8 mouse cellular contexts compared by ENCODE assay signal in genomic region chr10:79706406-79707094, GRCm38 (mm10). TPM values are rescaled to one million over a fixed set of nuclear protein-coding genes. Genes with fewer than 3 reads are reported as not detected.
DNase-seq lines count a peak whose midpoint lies in the region; ATAC-seq and TF ChIP-seq lines count a peak whose summit lies in the region.

No protein-coding gene starts in this region.

- no peaks in the 10 kb centered on the region for H3K27me3 ChIP-seq in liver, adult 2 months (ENCODE audit: control insufficient read depth, insufficient read depth, low read length)
- no peaks in the 10 kb centered on the region for H3K27me3 ChIP-seq in embryonic facial prominence, embryonic 12.5 days
- no peaks in the 10 kb centered on the region for H3K27me3 ChIP-seq in hindbrain, embryonic 12.5 days
- H3K27me3 ChIP-seq in midbrain, embryonic 13.5 days = no peaks in the 10 kb centered on the region

- no peak for ATAC-seq in embryonic facial prominence, embryonic 12.5 days (ENCODE audit: insufficient number of reproducible peaks, insufficient read depth, low FRiP score, low TSS enrichment)
- ATAC-seq in hindbrain, embryonic 12.5 days (ENCODE audit: low FRiP score) = no peak
- ATAC-seq in midbrain, embryonic 13.5 days = no peak

- TF ChIP-seq CTCF in liver, adult 2 months (IDR thresholded peaks at IDR 0.05; ENCODE audit: low read depth, low read length) = no peak

- peak overlapping the region; percentile 44 for H3K9ac ChIP-seq in liver, adult 2 months (ENCODE audit: low read depth, low read length)
- H3K9ac ChIP-seq in embryonic facial prominence, embryonic 12.5 days = peak overlapping the region; percentile 93
- peak overlapping the region; percentile 84 for H3K9ac ChIP-seq in hindbrain, embryonic 12.5 days
- peak overlapping the region; percentile 87 for H3K9ac ChIP-seq in midbrain, embryonic 13.5 days (replicated peaks)

- no peak overlapping the region for H3K4me3 ChIP-seq in liver, adult 2 months (ENCODE audit: insufficient read depth, low read depth, low read length)
- H3K4me3 ChIP-seq in embryonic facial prominence, embryonic 12.5 days = 0 out of 2 replicates have a peak overlapping the region, but pooled peaks have one; percentile 81
- H3K4me3 ChIP-seq in hindbrain, embryonic 12.5 days = 0 out of 2 replicates have a peak overlapping the region, but pooled peaks have one; percentile 76
- H3K4me3 ChIP-seq in midbrain, embryonic 13.5 days (replicated peaks) = peak overlapping the region; percentile 72

- peak overlapping the region; percentile 87 for H3K4me2 ChIP-seq in embryonic facial prominence, embryonic 12.5 days (replicated peaks)
- H3K4me2 ChIP-seq in hindbrain, embryonic 12.5 days (replicated peaks) = peak overlapping the region; percentile 93
- peak overlapping the region; percentile 98 for H3K4me2 ChIP-seq in midbrain, embryonic 13.5 days (replicated peaks)

- H3K27ac ChIP-seq in liver, adult 2 months (replicated peaks; ENCODE audit: insufficient read depth, low read depth, low read length) = peak overlapping the region; percentile 56
- no peak overlapping the region for H3K27ac ChIP-seq in embryonic facial prominence, embryonic 12.5 days
- no peak overlapping the region; the same call in 1 of the 2 replicates for H3K27ac ChIP-seq in hindbrain, embryonic 12.5 days
- H3K27ac ChIP-seq in midbrain, embryonic 13.5 days = no peak overlapping the region

- TF ChIP-seq POLR2A in liver, adult 2 months (IDR thresholded peaks at IDR 0.05; ENCODE audit: extremely low read depth, insufficient read depth, low read length) = no peak

- DNase-seq in liver, adult 2 months (ENCODE audit: extremely low read depth, low read depth, low spot score) = peak; percentile 83
- no peak for DNase-seq in liver
- DNase-seq in left cerebral cortex, adult 11 months (ENCODE audit: low spot score) = no peak
- no peak for DNase-seq in right cerebral cortex, postnatal 10 days (ENCODE audit: low spot score in 2 of 2)
- DNase-seq in adrenal gland, postnatal 25 days = no peak

- peaks cover 31% of the 10 kb centered on the region for H3K79me2 ChIP-seq in liver, adult 2 months (ENCODE audit: control insufficient read depth, insufficient read depth, low read length)

- H3K9me3 ChIP-seq in embryonic facial prominence, embryonic 12.5 days = no peaks in the 10 kb centered on the region
- H3K9me3 ChIP-seq in hindbrain, embryonic 12.5 days (replicated peaks) = no peaks in the 10 kb centered on the region
- no peaks in the 10 kb centered on the region for H3K9me3 ChIP-seq in midbrain, embryonic 13.5 days

- 25% methylated on average over 5 of the region's 5 CpGs for WGBS in liver, adult 2 months
- 84% methylated on average over 5 of the region's 5 CpGs for WGBS in embryonic facial prominence, embryonic 12.5 days
- 82% methylated on average over 5 of the region's 5 CpGs for WGBS in hindbrain, embryonic 12.5 days
- WGBS in midbrain, embryonic 13.5 days = 91% methylated on average over 5 of the region's 5 CpGs

- H3K36me3 ChIP-seq in liver, adult 2 months (ENCODE audit: control insufficient read depth, insufficient read depth, low read length) = peaks cover 3% of the 10 kb centered on the region; the same call in 1 of the 2 replicates
- H3K36me3 ChIP-seq in embryonic facial prominence, embryonic 12.5 days = peaks cover 44% of the 10 kb centered on the region
- H3K36me3 ChIP-seq in hindbrain, embryonic 12.5 days = peaks cover 38% of the 10 kb centered on the region
- peaks cover 33% of the 10 kb centered on the region for H3K36me3 ChIP-seq in midbrain, embryonic 13.5 days

- H3K4me1 ChIP-seq in liver, adult 2 months (ENCODE audit: control insufficient read depth, insufficient read depth, low read length) = peaks cover 31% of the 10 kb centered on the region
- peaks cover 27% of the 10 kb centered on the region for H3K4me1 ChIP-seq in embryonic facial prominence, embryonic 12.5 days
- peaks cover 32% of the 10 kb centered on the region for H3K4me1 ChIP-seq in hindbrain, embryonic 12.5 days
- H3K4me1 ChIP-seq in midbrain, embryonic 13.5 days (replicated peaks) = peaks cover 35% of the 10 kb centered on the region

RNA-seq across cellular contexts. Expression of gene Bsg, which starts 2.3 kb away (rescaled TPM):
- 652 and 839 TPM in 2 replicates for total RNA-seq in liver, adult 2 months (2014; rRNA removed)
- 523 and 643 TPM in 2 replicates for polyA plus RNA-seq in liver, adult 2 months (2012; rRNA removed)
- 689 and 691 TPM in 2 replicates for polyA plus RNA-seq in embryonic facial prominence, embryonic 12.5 days (2016; fragmentation: Nextera tagmentation; extraction: Ambion mirVana)
- 658 and 661 TPM in 2 replicates for polyA plus RNA-seq in hindbrain, embryonic 12.5 days (2016; fragmentation: Nextera tagmentation; extraction: Ambion mirVana)
- 564 and 608 TPM in 2 replicates for polyA plus RNA-seq in midbrain, embryonic 13.5 days (2015; fragmentation: Nextera tagmentation; extraction: Ambion mirVana)
- 522 and 531 TPM in 2 replicates for total RNA-seq in adrenal gland, postnatal 25 days (2021)

RNA-seq across cellular contexts. Expression of gene Hcn2, which starts 9.9 kb away (rescaled TPM):
- total RNA-seq in liver, adult 2 months (2014; rRNA removed) = 0.09 and 0.13 TPM in 2 replicates
- polyA plus RNA-seq in liver, adult 2 months (2012; rRNA removed) = 0.45 and 0.67 TPM in 2 replicates
- 0.06 and 0.08 TPM in 2 replicates for polyA plus RNA-seq in embryonic facial prominence, embryonic 12.5 days (2016; fragmentation: Nextera tagmentation; extraction: Ambion mirVana)
- 0.45 and 0.48 TPM in 2 replicates for polyA plus RNA-seq in hindbrain, embryonic 12.5 days (2016; fragmentation: Nextera tagmentation; extraction: Ambion mirVana)
- polyA plus RNA-seq in midbrain, embryonic 13.5 days (2015; fragmentation: Nextera tagmentation; extraction: Ambion mirVana) = 0.18 and 0.43 TPM in 2 replicates
- total RNA-seq in adrenal gland, postnatal 25 days (2021) = 5.4 and 7.7 TPM in 2 replicates

RNA-seq across cellular contexts. Expression of gene Gzmm, which starts 17.7 kb away (rescaled TPM):
- 0.09 and 0.34 TPM in 2 replicates for total RNA-seq in liver, adult 2 months (2014; rRNA removed)
- polyA plus RNA-seq in liver, adult 2 months (2012; rRNA removed) = 0.09 and 0.37 TPM in 2 replicates
- 0.55 and 1.5 TPM in 2 replicates for polyA plus RNA-seq in embryonic facial prominence, embryonic 12.5 days (2016; fragmentation: Nextera tagmentation; extraction: Ambion mirVana)
- 1.2 and 1.3 TPM in 2 replicates for polyA plus RNA-seq in hindbrain, embryonic 12.5 days (2016; fragmentation: Nextera tagmentation; extraction: Ambion mirVana)
- polyA plus RNA-seq in midbrain, embryonic 13.5 days (2015; fragmentation: Nextera tagmentation; extraction: Ambion mirVana) = 1.4 and 1.7 TPM in 2 replicates
- 1.2 and 1.6 TPM in 2 replicates for total RNA-seq in adrenal gland, postnatal 25 days (2021)

RNA-seq across cellular contexts. Expression of gene Cdc34, which starts 24.6 kb away (rescaled TPM):
- 82.1 and 91.1 TPM in 2 replicates for total RNA-seq in liver, adult 2 months (2014; rRNA removed)
- 215 and 222 TPM in 2 replicates for polyA plus RNA-seq in liver, adult 2 months (2012; rRNA removed)
- polyA plus RNA-seq in embryonic facial prominence, embryonic 12.5 days (2016; fragmentation: Nextera tagmentation; extraction: Ambion mirVana) = 137 and 146 TPM in 2 replicates
- 121 and 124 TPM in 2 replicates for polyA plus RNA-seq in hindbrain, embryonic 12.5 days (2016; fragmentation: Nextera tagmentation; extraction: Ambion mirVana)
- 109 and 110 TPM in 2 replicates for polyA plus RNA-seq in midbrain, embryonic 13.5 days (2015; fragmentation: Nextera tagmentation; extraction: Ambion mirVana)
- 78.6 and 89.8 TPM in 2 replicates for total RNA-seq in adrenal gland, postnatal 25 days (2021)

RNA-seq across cellular contexts. Expression of gene Tpgs1, which starts 37.4 kb away (rescaled TPM):
- total RNA-seq in liver, adult 2 months (2014; rRNA removed) = 18.2 and 24.4 TPM in 2 replicates
- 48.5 and 58.9 TPM in 2 replicates for polyA plus RNA-seq in liver, adult 2 months (2012; rRNA removed)
- polyA plus RNA-seq in embryonic facial prominence, embryonic 12.5 days (2016; fragmentation: Nextera tagmentation; extraction: Ambion mirVana) = 66.1 and 68.6 TPM in 2 replicates
- 68.1 and 69.4 TPM in 2 replicates for polyA plus RNA-seq in hindbrain, embryonic 12.5 days (2016; fragmentation: Nextera tagmentation; extraction: Ambion mirVana)
- polyA plus RNA-seq in midbrain, embryonic 13.5 days (2015; fragmentation: Nextera tagmentation; extraction: Ambion mirVana) = 80.8 and 84.1 TPM in 2 replicates
- total RNA-seq in adrenal gland, postnatal 25 days (2021) = 35.0 and 36.5 TPM in 2 replicates
